Mouse (Mus musculus) right cerebral cortex, postnatal 4 days (tissue): Measurements from ENCODE around the gene Cel.

Source experiments
- DNase-seq: peaks from one replicate; pipeline ENCODE4 v3.0.0-alpha.2; 2022

The Cel gene

DNA sequence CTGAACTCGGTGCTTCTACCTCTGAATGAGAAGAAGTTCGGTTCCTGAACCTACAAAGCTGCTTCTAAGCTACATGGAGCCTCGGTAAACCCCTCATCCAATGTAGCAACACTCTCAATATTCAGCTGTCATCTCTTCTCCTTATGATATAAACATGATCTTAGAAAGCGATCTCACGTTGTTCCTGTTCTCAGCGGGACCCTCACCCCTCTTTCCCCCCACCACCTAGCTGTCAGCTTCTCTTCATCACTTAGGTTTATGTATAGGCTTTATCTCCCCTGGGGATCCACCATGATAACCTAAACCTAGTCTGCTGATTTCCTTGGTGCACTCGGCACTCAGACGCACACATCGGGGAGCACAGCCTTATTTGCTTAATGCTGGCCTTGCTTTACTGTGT is 20.4 kb upstream of the Cel start, which contains the start of gene Gtf3c5:
Gene Gtf3c5 (minus strand): TSS at position 101 of the 400 bp plus-strand sequence.
- no peak for DNase-seq

GRCm38 (mm10) chr2:28582647-28583353 is 19.6 kb upstream of the Cel start:
- peak; percentile 89 for DNase-seq

- DNase-seq: peak; percentile 31
These were observed 14.8 kb upstream of the Cel start for GRCm38 (mm10) chr2:28578003-28578402.

- no peak for DNase-seq
These were observed 13.6 kb upstream of the Cel start for GRCm38 (mm10) chr2:28576815-28577214.

GRCm38 (mm10) chr2:28575341-28575740 is 12.1 kb upstream of the Cel start:
- DNase-seq: peak; percentile 28

- no peak for DNase-seq
These were observed 6.7 kb upstream of the Cel start for GRCm38 (mm10) chr2:28569903-28570302.

DNA sequence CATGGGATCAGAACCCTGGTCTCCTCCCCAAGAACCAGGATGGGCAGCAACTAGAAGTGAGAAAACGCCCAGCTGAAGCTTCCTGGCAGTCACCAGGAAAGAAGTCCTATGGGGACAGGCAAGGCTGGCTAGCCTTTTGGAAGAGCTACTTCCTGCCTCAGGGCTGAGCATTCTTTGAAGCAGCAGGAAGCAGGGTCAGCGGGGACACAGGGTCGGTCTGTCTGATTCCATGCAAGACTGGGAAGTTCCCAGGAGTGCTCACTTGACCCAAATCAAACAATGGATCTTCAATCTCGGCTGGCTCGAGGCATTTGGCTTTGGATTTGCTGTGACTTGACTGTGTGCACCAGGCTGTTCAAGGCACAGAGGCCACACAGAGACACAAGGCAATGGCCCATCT is 3.3 kb upstream of the Cel start:
- no peak for DNase-seq

DNA sequence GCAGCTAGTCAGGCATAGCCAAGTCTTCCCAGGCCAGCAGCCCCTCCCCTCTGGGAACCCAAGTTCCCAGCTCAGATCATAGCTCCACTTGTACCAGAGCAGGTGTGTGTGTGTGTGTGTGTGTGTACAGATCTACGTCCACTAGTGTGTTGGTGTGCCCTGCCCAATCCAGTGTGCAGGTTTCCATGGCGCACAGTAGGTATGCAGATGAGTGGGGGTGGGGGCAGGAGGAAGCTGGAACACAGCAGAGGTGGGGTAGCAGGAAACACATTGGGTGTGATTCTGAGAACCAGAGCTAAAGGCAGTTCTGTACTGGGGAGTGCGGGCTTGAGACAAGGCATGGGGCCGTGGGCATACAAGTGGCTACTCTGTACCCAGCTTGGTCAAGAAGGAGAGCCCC is 1.2 kb upstream of the Cel start:
- DNase-seq: no peak

DNA sequence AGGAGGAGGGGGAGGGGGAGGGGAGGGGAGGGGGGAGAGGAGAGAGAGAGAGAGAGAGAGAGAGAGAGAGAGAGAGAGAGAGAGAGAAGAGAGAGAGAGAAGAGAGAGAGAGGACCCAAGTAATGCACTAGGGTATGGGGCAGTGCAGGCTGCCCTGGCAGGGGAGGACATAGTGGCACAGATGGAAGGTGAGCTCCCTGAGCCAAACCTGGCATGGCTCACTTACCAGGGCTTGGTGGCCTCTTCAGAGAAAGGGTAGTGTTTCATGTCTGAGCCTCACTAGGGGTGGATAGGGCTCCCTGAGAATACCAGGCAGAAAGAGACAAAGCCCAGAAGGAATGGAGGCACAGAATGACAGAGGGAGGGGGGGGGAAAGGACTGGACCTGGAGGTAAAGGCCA is 627 bp upstream of the Cel start:
- no peak for DNase-seq

DNA sequence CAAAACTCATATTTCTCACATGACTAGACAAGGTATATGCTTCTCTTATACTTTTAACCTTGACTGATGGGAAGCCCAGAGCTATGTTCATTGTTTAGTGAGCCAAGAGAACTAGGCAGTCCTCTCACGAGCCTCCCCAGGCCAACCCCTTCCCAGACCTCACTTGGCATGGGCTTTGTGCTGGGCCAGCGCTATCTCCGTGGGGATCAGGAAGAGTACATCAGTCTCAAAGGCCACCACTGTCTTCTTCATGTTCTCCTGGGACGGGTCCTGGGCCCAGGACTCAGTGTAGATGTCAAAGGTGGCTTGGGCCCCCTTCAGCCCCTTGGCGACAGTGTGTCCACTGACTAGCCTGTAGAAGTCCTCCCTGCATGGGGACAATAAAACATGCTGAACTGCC is 5.8 kb downstream of the Cel start:
- DNase-seq: no peak

DNA sequence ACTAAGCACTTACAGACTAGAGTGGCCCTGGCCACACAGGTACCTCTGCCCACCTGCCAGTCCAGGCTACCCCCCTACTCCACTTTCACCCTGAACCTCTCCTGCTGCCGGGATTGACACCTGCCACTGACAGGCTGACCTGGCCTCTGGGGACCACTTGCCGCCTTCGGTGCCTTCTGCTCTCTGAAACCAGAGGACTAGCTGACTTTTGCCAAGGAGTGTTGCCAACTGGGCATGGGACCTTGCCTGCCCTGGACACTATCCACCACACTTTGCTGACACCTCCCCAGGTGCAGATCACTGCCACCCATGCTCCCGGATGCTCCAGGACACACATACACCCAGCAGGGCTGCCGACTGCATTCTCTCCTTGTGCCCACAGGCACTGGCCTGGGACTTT is 10.9 kb downstream of the Cel start:
- no peak for DNase-seq

DNA sequence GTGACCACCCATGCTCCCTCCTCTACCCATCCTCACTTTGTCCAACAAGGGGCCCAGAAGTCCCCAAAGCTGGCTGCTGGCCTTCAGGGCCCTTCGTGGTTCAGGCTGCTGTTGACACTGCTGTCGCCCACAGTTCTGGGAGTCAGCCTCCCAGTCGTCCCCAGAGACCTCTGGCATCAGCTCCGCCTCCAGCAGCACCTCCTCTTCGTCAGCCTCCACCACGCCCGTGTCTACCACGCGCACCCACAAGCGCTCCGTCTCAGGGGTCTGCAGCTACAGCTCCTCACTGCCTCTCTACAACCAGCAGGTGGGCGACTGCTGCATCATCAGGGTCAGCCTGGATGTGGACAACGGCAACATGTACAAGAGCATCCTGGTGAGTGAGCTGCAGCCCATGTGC is 14.0 kb downstream of the Cel start:
- DNase-seq: no peak

- peak; percentile 84 for DNase-seq
These were observed 15.7 kb downstream of the Cel start for GRCm38 (mm10) chr2:28547237-28548172.

GRCm38 (mm10) chr2:28546560-28546959 is 16.6 kb downstream of the Cel start:
- DNase-seq: no peak

DNA sequence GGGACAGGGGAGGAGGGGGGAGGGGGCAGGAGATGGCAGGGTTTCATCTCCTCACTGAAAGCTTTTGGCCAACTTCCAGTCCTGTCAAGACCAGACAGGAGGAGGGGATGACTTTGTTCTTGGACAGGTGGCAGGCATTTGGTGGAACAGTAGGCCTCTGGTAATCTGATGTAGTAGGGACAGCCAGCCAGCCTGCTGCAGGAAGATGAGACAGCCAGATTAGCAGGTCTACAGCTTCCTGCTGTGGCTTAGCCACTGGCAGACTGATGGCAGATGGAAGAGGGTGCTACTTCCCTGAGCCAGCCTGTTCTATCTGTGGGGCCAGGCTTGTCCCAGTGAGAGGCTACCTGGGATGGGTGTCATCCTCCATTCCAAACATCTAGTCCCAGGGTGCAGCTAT is 17.2 kb downstream of the Cel start:
- DNase-seq: no peak

DNA sequence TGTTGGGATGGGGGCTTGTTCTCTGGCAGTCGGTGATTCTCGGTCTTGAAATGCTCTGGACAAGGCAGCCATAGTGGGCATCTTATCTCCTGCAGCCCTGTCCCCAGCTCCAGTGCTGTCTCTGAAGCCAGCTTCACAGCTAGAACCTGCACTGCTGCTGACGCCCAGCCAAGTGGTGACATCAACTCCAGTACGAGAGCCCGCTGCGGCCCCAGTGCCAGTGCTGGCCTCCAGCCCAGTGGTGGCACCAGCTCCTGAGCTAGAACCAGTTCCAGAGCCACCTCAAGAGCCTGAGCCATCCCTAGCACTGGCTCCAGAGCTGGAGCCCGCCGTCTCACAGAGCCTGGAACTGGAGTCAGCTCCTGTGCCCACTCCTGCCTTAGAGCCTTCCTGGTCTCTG is 19.3 kb downstream of the Cel start:
- DNase-seq: peak; percentile 45

GRCm38 (mm10) chr2:28540587-28541227 is 22.5 kb downstream of the Cel start:
- DNase-seq: no peak

DNA sequence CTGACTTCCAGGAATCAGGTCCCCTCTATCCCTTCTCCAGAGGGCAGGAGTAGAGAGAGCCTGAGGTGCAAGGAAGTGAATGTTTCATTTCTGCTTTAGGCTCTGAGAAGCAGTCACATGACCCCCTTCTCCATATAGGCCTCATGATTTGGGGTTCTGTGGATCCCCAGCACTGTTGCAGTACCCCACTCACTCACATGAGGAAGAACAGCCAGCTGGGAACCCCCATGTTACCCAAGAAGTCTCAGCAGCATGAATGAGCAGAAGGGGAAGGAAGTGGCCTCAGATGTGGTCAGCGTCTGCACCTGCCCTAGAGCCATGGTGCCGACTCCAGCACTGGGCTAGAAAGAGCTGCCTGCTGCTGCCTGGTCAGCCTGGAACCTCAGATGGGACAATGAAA is 23.3 kb downstream of the Cel start:
- no peak for DNase-seq

DNA sequence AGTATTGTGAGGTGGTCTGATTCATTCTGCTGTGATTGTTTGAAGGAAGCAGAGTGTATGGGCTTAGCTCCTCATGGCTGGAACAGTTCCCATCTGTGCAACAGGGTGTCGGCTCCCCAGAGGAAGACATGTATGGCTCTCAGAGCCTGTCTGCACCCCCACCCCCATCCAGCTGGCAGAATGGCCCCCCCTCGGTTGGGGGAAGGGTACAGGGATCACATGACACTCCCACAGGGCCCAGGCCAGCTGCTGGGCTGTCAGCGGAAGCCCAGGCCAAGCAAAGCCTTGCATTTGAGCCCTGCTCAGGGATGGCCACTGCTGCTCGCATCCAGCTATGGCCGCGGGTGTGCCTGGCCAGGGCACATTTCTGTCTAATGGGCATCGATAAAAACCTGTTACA is 24.0 kb downstream of the Cel start:
- DNase-seq: peak; percentile 59

GRCm38 (mm10) chr2:28538817-28539128 is 24.4 kb downstream of the Cel start:
- no peak for DNase-seq

- no peak for DNase-seq
These were observed 25.0 kb downstream of the Cel start for GRCm38 (mm10) chr2:28537995-28538816.

- DNase-seq: no peak
These were observed 25.6 kb downstream of the Cel start for GRCm38 (mm10) chr2:28537634-28537920.
